Mouse (Mus musculus) fibroblast of lung, adult 2 months (primary cell): Measurements from ENCODE around the gene Coro7.
"Not testable (repeated sequence)": the region's sequence is repeated elsewhere in the genome, so short reads cannot be mapped to it uniquely, and the experiment has no call there.

ENCODE experiments used
- DNase-seq: peaks from one replicate; pipeline ENCODE4 v3.0.0-alpha.2; 2011; ENCODE audit warnings: low read depth

Coro7 gene

GRCm38 (mm10) chr16:4682628-4683179 is 3.1 kb upstream of the Coro7 start:
- DNase-seq, result no peak

GRCm38 (mm10) chr16:4680922-4681455 is 1.4 kb upstream of the Coro7 start:
- not testable (repeated sequence) for DNase-seq

GRCm38 (mm10) chr16:4678080-4678479 is 1.5 kb downstream of the Coro7 start:
- DNase-seq, result no peak

GRCm38 (mm10) chr16:4676836-4677235 is 2.7 kb downstream of the Coro7 start:
- no peak for DNase-seq

GRCm38 (mm10) chr16:4674091-4674490 is 5.5 kb downstream of the Coro7 start:
- no peak for DNase-seq

GRCm38 (mm10) chr16:4670317-4670716 is 9.3 kb downstream of the Coro7 start:
- no peak for DNase-seq

- no peak for DNase-seq
Measured at GRCm38 (mm10) chr16:4667190-4667808, 12.3 kb downstream of the Coro7 start.

- no peak for DNase-seq
Measured at GRCm38 (mm10) chr16:4665726-4666125, 13.9 kb downstream of the Coro7 start.

- DNase-seq, result no peak
Measured at GRCm38 (mm10) chr16:4663806-4664205, 15.8 kb downstream of the Coro7 start.

GRCm38 (mm10) chr16:4661605-4662004 is 18.0 kb downstream of the Coro7 start:
- no peak for DNase-seq

GRCm38 (mm10) chr16:4659326-4659725 is 20.3 kb downstream of the Coro7 start:
- DNase-seq, result no peak

- peak; percentile 90 for DNase-seq
Measured at GRCm38 (mm10) chr16:4658781-4659245, 20.8 kb downstream of the Coro7 start.

- DNase-seq, result no peak
Measured at GRCm38 (mm10) chr16:4656571-4657081, 23.0 kb downstream of the Coro7 start.

- DNase-seq, result no peak
Measured at GRCm38 (mm10) chr16:4655764-4656570, 23.6 kb downstream of the Coro7 start.

GRCm38 (mm10) chr16:4655251-4655734 is 24.3 kb downstream of the Coro7 start:
- no peak for DNase-seq

- no peak for DNase-seq
Measured at GRCm38 (mm10) chr16:4654706-4655105, 24.9 kb downstream of the Coro7 start.

- no peak for DNase-seq
Measured at GRCm38 (mm10) chr16:4652707-4653416, 26.7 kb downstream of the Coro7 start.

- DNase-seq, result peak; percentile 96
Measured at GRCm38 (mm10) chr16:4651624-4652023, 28.0 kb downstream of the Coro7 start.

- DNase-seq, result no peak
Measured at GRCm38 (mm10) chr16:4651081-4651480, 28.5 kb downstream of the Coro7 start.

- no peak for DNase-seq
Measured at GRCm38 (mm10) chr16:4650161-4650560, 29.4 kb downstream of the Coro7 start.

GRCm38 (mm10) chr16:4649692-4650091 is 29.9 kb downstream of the Coro7 start:
- no peak for DNase-seq

- DNase-seq, result no peak
Measured at GRCm38 (mm10) chr16:4649211-4649610, 30.4 kb downstream of the Coro7 start.
